Mouse (Mus musculus): ENCODE measurements around the gene Ctsd.

Ctsd gene

GRCm38 (mm10) chr7:142373641-142374412, 14.0 kb downstream of the Ctsd start, which contains the start of gene Ifitm10:
Ifitm10 (minus strand) TSS chr7:142373753.
- Histone ChIP-seq H3K27me3 (ENCODE audit: control insufficient read depth, insufficient read depth, low read length, poor library complexity, severe bottlenecking) (no peaks in the 10 kb centered on the region), H3K36me3 (ENCODE audit: control insufficient read depth, insufficient read depth, low read length, poor library complexity, severe bottlenecking) (peaks cover 3% of the 10 kb centered on the region)
- no peak for DNase-seq (ENCODE audit: low read depth, low spot score)

- Histone ChIP-seq H3K36me3 (ENCODE audit: control insufficient read depth, insufficient read depth, low read length, poor library complexity, severe bottlenecking) (peaks cover 3% of the 10 kb centered on the region), H3K27me3 (ENCODE audit: control insufficient read depth, insufficient read depth, low read length, poor library complexity, severe bottlenecking) (no peaks in the 10 kb centered on the region)
- DNase-seq (ENCODE audit: low read depth, low spot score) = no peak
Observed at GRCm38 (mm10) chr7:142373039-142373438, 14.8 kb downstream of the Ctsd start.

GRCm38 (mm10) chr7:142371768-142372661, 15.8 kb downstream of the Ctsd start:
- Histone ChIP-seq H3K27me3 (ENCODE audit: control insufficient read depth, insufficient read depth, low read length, poor library complexity, severe bottlenecking) (no peaks in the 10 kb centered on the region), H3K36me3 (ENCODE audit: control insufficient read depth, insufficient read depth, low read length, poor library complexity, severe bottlenecking) (peaks cover 3% of the 10 kb centered on the region)
- no peak for DNase-seq (ENCODE audit: low read depth, low spot score)

GRCm38 (mm10) chr7:142371398-142371767, 16.5 kb downstream of the Ctsd start:
- Histone ChIP-seq H3K27me3 (ENCODE audit: control insufficient read depth, insufficient read depth, low read length, poor library complexity, severe bottlenecking) (no peaks in the 10 kb centered on the region), H3K36me3 (ENCODE audit: control insufficient read depth, insufficient read depth, low read length, poor library complexity, severe bottlenecking) (no peaks in the 10 kb centered on the region)
- no peak for DNase-seq (ENCODE audit: low read depth, low spot score)

- no peaks in the 10 kb centered on the region for H3K36me3 ChIP-seq (ENCODE audit: control insufficient read depth, insufficient read depth, low read length, poor library complexity, severe bottlenecking)
- DNase-seq (ENCODE audit: low read depth, low spot score) = no peak
Observed at GRCm38 (mm10) chr7:142370937-142371336, 16.9 kb downstream of the Ctsd start.

GRCm38 (mm10) chr7:142369820-142370219, 18.0 kb downstream of the Ctsd start:
- no peaks in the 10 kb centered on the region for H3K27me3 ChIP-seq (ENCODE audit: control insufficient read depth, insufficient read depth, low read length, poor library complexity, severe bottlenecking)
- no peak for DNase-seq (ENCODE audit: low read depth, low spot score)
- H3K36me3 ChIP-seq (ENCODE audit: control insufficient read depth, insufficient read depth, low read length, poor library complexity, severe bottlenecking) = no peaks in the 10 kb centered on the region

More at GRCm38 (mm10) chr7:142370937-142371336, 16.9 kb downstream of the Ctsd start:
- no peaks in the 10 kb centered on the region for H3K27me3 ChIP-seq (ENCODE audit: control insufficient read depth, insufficient read depth, low read length, poor library complexity, severe bottlenecking)

GRCm38 (mm10) chr7:142368856-142369255, 19.0 kb downstream of the Ctsd start:
- DNase-seq (ENCODE audit: low read depth, low spot score) = no peak

GRCm38 (mm10) chr7:142363107-142363506, 24.7 kb downstream of the Ctsd start:
- no peaks in the 10 kb centered on the region for H3K36me3 ChIP-seq (ENCODE audit: control insufficient read depth, insufficient read depth, low read length, poor library complexity, severe bottlenecking)
- DNase-seq (ENCODE audit: low read depth, low spot score) = no peak
- H3K27me3 ChIP-seq (ENCODE audit: control insufficient read depth, insufficient read depth, low read length, poor library complexity, severe bottlenecking) = no peaks in the 10 kb centered on the region

More at GRCm38 (mm10) chr7:142368856-142369255, 19.0 kb downstream of the Ctsd start:
- H3K27me3 ChIP-seq (ENCODE audit: control insufficient read depth, insufficient read depth, low read length, poor library complexity, severe bottlenecking) = no peaks in the 10 kb centered on the region
- no peaks in the 10 kb centered on the region for H3K36me3 ChIP-seq (ENCODE audit: control insufficient read depth, insufficient read depth, low read length, poor library complexity, severe bottlenecking)

- DNase-seq (ENCODE audit: low read depth, low spot score) = no peak
- H3K36me3 ChIP-seq (ENCODE audit: control insufficient read depth, insufficient read depth, low read length, poor library complexity, severe bottlenecking) = no peaks in the 10 kb centered on the region
- H3K27me3 ChIP-seq (ENCODE audit: control insufficient read depth, insufficient read depth, low read length, poor library complexity, severe bottlenecking) = no peaks in the 10 kb centered on the region
Observed at GRCm38 (mm10) chr7:142360743-142361142, 27.1 kb downstream of the Ctsd start.

- H3K36me3 ChIP-seq (ENCODE audit: control insufficient read depth, insufficient read depth, low read length, poor library complexity, severe bottlenecking) = no peaks in the 10 kb centered on the region
- no peak for DNase-seq (ENCODE audit: low read depth, low spot score)
- no peaks in the 10 kb centered on the region for H3K27me3 ChIP-seq (ENCODE audit: control insufficient read depth, insufficient read depth, low read length, poor library complexity, severe bottlenecking)
Observed at GRCm38 (mm10) chr7:142359129-142359528, 28.7 kb downstream of the Ctsd start.

GRCm38 (mm10) chr7:142357566-142357965, 30.3 kb downstream of the Ctsd start:
- H3K27me3 ChIP-seq (ENCODE audit: control insufficient read depth, insufficient read depth, low read length, poor library complexity, severe bottlenecking) = no peaks in the 10 kb centered on the region
- no peak for DNase-seq (ENCODE audit: low read depth, low spot score)
- H3K36me3 ChIP-seq (ENCODE audit: control insufficient read depth, insufficient read depth, low read length, poor library complexity, severe bottlenecking) = no peaks in the 10 kb centered on the region

GRCm38 (mm10) chr7:142354661-142355233, 33.1 kb downstream of the Ctsd start:
- DNase-seq (ENCODE audit: low read depth, low spot score) = no peak
- no peaks in the 10 kb centered on the region for H3K36me3 ChIP-seq (ENCODE audit: control insufficient read depth, insufficient read depth, low read length, poor library complexity, severe bottlenecking)

GRCm38 (mm10) chr7:142353854-142354253, 34.0 kb downstream of the Ctsd start:
- no peaks in the 10 kb centered on the region for H3K27me3 ChIP-seq (ENCODE audit: control insufficient read depth, insufficient read depth, low read length, poor library complexity, severe bottlenecking)
- peak; percentile 41 for DNase-seq (ENCODE audit: low read depth, low spot score)
- H3K36me3 ChIP-seq (ENCODE audit: control insufficient read depth, insufficient read depth, low read length, poor library complexity, severe bottlenecking) = no peaks in the 10 kb centered on the region

More at GRCm38 (mm10) chr7:142354661-142355233, 33.1 kb downstream of the Ctsd start:
- H3K27me3 ChIP-seq (ENCODE audit: control insufficient read depth, insufficient read depth, low read length, poor library complexity, severe bottlenecking) = no peaks in the 10 kb centered on the region

- no peak for DNase-seq (ENCODE audit: low read depth, low spot score)
- Histone ChIP-seq H3K36me3 (ENCODE audit: control insufficient read depth, insufficient read depth, low read length, poor library complexity, severe bottlenecking) (no peaks in the 10 kb centered on the region), H3K27me3 (ENCODE audit: control insufficient read depth, insufficient read depth, low read length, poor library complexity, severe bottlenecking) (no peaks in the 10 kb centered on the region; the same call in 1 of the 2 replicates)
Observed at GRCm38 (mm10) chr7:142351569-142351968, 36.3 kb downstream of the Ctsd start.

Measured in splenic B cell, adult 2 months (primary cell).